Mouse (Mus musculus): ENCODE data around the gene Sfxn4. TPM values are rescaled to one million over a fixed set of nuclear protein-coding genes. Genes with fewer than 3 reads are reported as not detected.

The Sfxn4 gene
- total and polyA plus RNA-seq, 3 experiments = 2.2 to 3.9 (median 3.1) TPM

DNA sequence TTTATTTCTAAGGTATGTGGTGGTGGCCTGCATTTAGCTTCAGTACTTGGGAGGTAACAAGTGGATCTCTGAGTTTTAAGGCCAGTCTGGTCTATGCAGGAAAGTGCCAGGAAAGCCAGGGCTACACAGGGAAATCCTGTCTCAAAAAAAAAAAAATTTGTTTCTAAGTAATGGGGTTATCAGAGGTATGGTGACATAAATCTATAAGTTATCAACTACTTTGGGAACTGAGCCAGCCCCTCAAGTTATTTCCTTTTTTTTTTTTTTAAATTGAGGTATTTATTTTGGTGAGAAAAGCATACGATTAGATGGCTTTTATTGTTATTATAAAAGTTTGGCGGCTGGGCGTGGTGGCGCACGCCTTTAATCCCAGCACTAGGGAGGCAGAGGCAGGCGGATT is 48.1 kb downstream of the Sfxn4 start:
- no peaks in the 10 kb centered on the region for H3K27me3 ChIP-seq (replicated peaks)
- H3K27ac ChIP-seq (ENCODE audit: insufficient read depth, low read depth) = no peak overlapping the region
- no peak for DNase-seq (ENCODE audit: extremely low read depth)
- H3K4me3 ChIP-seq (replicated peaks in 1 of 3; ENCODE audit: low read depth in 2 of 3, low read length in 2 of 3, poor library complexity in 1 of 3) = no peak overlapping the region
- in situ Hi-C loops (cut with MboI; ENCODE audit: low pct_ligation_motif_present, low pct_unique_long_range_greater_than_20kb, low sequenced_read_pairs) (no loop called here), dilution Hi-C loops (cut with MboI; ENCODE audit: extremely low pct_ligation_motif_present, extremely low pct_unique_long_range_greater_than_20kb, low sequenced_read_pairs) (no loop called here)
- H3K4me2 ChIP-seq (ENCODE audit: insufficient read depth, low read depth, poor library complexity, severe bottlenecking) = no peak overlapping the region
- H3K9ac ChIP-seq (ENCODE audit: insufficient read depth, low read depth) = no peak overlapping the region
- peaks cover 3 to 19% of the 10 kb centered on the region in 2 experiments; a peak in 3 of 4 replicates for H3K4me1 ChIP-seq (ENCODE audit: control insufficient read depth in 1 of 2, insufficient read depth in 2 of 2)
- H3K9me3 ChIP-seq (replicated peaks; ENCODE audit: low read length) = no peaks in the 10 kb centered on the region
- peaks cover 12 to 33% of the 10 kb centered on the region in 2 experiments for H3K36me3 ChIP-seq (replicated peaks in 1 of 2; ENCODE audit: control insufficient read depth in 1 of 2, insufficient read depth in 1 of 2, low read length in 1 of 2)
- H3K79me2 ChIP-seq (replicated peaks; ENCODE audit: control insufficient read depth, extremely low read depth, insufficient read depth, poor library complexity, severe bottlenecking) = peaks cover 18% of the 10 kb centered on the region
- TF ChIP-seq POLR2AphosphoS2 (IDR thresholded peaks at IDR 0.05; ENCODE audit: low read depth, low read length) = no peak
- TF ChIP-seq SMC3 (IDR thresholded peaks at IDR 0.05; ENCODE audit: low read depth, low read length) = no peak
- no peak for TF ChIP-seq PAX5 (IDR thresholded peaks at IDR 0.05; ENCODE audit: low read length)
- TF ChIP-seq IRF4 (IDR thresholded peaks at IDR 0.05; ENCODE audit: low read depth, low read length) = no peak
- TF ChIP-seq GABPA (IDR thresholded peaks at IDR 0.05; ENCODE audit: insufficient replicate concordance, low read depth, low read length) = no peak
- TF ChIP-seq MAX (IDR thresholded peaks at IDR 0.05; ENCODE audit: low read length) = no peak

- peaks cover 10 to 26% of the 10 kb centered on the region in 2 experiments for H3K36me3 ChIP-seq (replicated peaks in 1 of 2; ENCODE audit: control insufficient read depth in 1 of 2, insufficient read depth in 1 of 2, low read length in 1 of 2)
- H3K79me2 ChIP-seq (replicated peaks; ENCODE audit: control insufficient read depth, extremely low read depth, insufficient read depth, poor library complexity, severe bottlenecking) = peaks cover 18% of the 10 kb centered on the region
- peaks cover 3 to 19% of the 10 kb centered on the region in 2 experiments; a peak in 3 of 4 replicates for H3K4me1 ChIP-seq (ENCODE audit: control insufficient read depth in 1 of 2, insufficient read depth in 2 of 2)
- peak overlapping the region; percentile 82 for H3K9ac ChIP-seq (ENCODE audit: insufficient read depth, low read depth)
- in situ Hi-C loops (cut with MboI; ENCODE audit: low pct_ligation_motif_present, low pct_unique_long_range_greater_than_20kb, low sequenced_read_pairs) (no loop called here), dilution Hi-C loops (cut with MboI; ENCODE audit: extremely low pct_ligation_motif_present, extremely low pct_unique_long_range_greater_than_20kb, low sequenced_read_pairs) (no loop called here)
- no peak overlapping the region for H3K27ac ChIP-seq (ENCODE audit: insufficient read depth, low read depth)
- TF ChIP-seq USF2 (conservative IDR thresholded peaks at IDR 0.05; ENCODE audit: low read depth, low read length) = no peak
- no peak for TF ChIP-seq PAX5 (IDR thresholded peaks at IDR 0.05; ENCODE audit: low read length)
- TF ChIP-seq HCFC1 (IDR thresholded peaks at IDR 0.05; ENCODE audit: low read depth, low read length) = no peak
- TF ChIP-seq CHD1 (IDR thresholded peaks at IDR 0.05; ENCODE audit: low read depth, low read length) = no peak
- TF ChIP-seq ZKSCAN1 (IDR thresholded peaks at IDR 0.05; ENCODE audit: borderline replicate concordance, low read depth, low read length) = no peak
- no peak for TF ChIP-seq POLR2A (IDR thresholded peaks at IDR 0.05; ENCODE audit: low read depth, low read length)
- no peak for TF ChIP-seq ZC3H11A (IDR thresholded peaks at IDR 0.05; ENCODE audit: low read depth, low read length)
- no peak for TF ChIP-seq SMC3 (IDR thresholded peaks at IDR 0.05; ENCODE audit: low read depth, low read length)
- TF ChIP-seq NRF1 (IDR thresholded peaks at IDR 0.05; ENCODE audit: low read depth, low read length) = no peak
- no peak for TF ChIP-seq JUN (IDR thresholded peaks at IDR 0.05; ENCODE audit: insufficient read depth, low read depth, low read length)
- TF ChIP-seq CHD2 (IDR thresholded peaks at IDR 0.05; ENCODE audit: low read length) = no peak
- no peak for TF ChIP-seq ETS1 (conservative IDR thresholded peaks at IDR 0.05; ENCODE audit: low read depth, low read length)
- no peak for TF ChIP-seq RCOR1 (conservative IDR thresholded peaks at IDR 0.05; ENCODE audit: low read depth, low read length)
- no peak for TF ChIP-seq MYC (IDR thresholded peaks at IDR 0.05; ENCODE audit: low read depth, low read length)
- no peaks in the 10 kb centered on the region for H3K9me3 ChIP-seq (replicated peaks; ENCODE audit: low read length)
- H3K4me3 ChIP-seq (replicated peaks in 1 of 3; ENCODE audit: low read depth in 2 of 3, low read length in 2 of 3, poor library complexity in 1 of 3) = peak overlapping the region; percentile 70 to 82 (median 78)
- no peak for DNase-seq (ENCODE audit: extremely low read depth)
- H3K4me2 ChIP-seq (ENCODE audit: insufficient read depth, low read depth, poor library complexity, severe bottlenecking) = peak overlapping the region; percentile 90
- H3K27me3 ChIP-seq (replicated peaks) = no peaks in the 10 kb centered on the region
These were observed 49.3 kb downstream of the Sfxn4 start for GRCm38 (mm10) chr19:60812036-60812389.
